Mouse (Mus musculus) hindbrain, embryonic 10.5 days (tissue): ENCODE measurements around the gene Ebf3. TPM values are rescaled to one million over a fixed set of nuclear protein-coding genes. Genes with fewer than 3 reads are reported as not detected.
A peak's percentile ranks its signal among the peaks of the same experiment; 100 is the strongest.

Experiments used
- DNase-seq: peaks from one replicate; pipeline ENCODE4 v3.0.0-alpha.2; 2017; ENCODE audit warnings: low spot score
- H3K27ac ChIP-seq: fragments of 300-500 bp; sonication (generic); 2 replicates; pipeline ENCODE4 v1.5.1; 2016; ENCODE audit warnings: mild to moderate bottlenecking, moderate library complexity
- H3K27me3 ChIP-seq: fragments of 300-500 bp; sonication (generic); 2 replicates; pipeline ENCODE4 v1.6.1; 2016; ENCODE audit warnings: mild to moderate bottlenecking; ENCODE audit not compliant: poor library complexity, insufficient read depth, severe bottlenecking
- H3K36me3 ChIP-seq: fragments of 300-500 bp; sonication (generic); 2 replicates; pipeline ENCODE4 v1.6.1; 2016; ENCODE audit warnings: mild to moderate bottlenecking, moderate library complexity
- H3K4me1 ChIP-seq: fragments of 300-500 bp; sonication (generic); replicated peaks from 2 replicates; pipeline ENCODE4 v1.6.1; 2016; ENCODE audit warnings: mild to moderate bottlenecking
- H3K4me3 ChIP-seq: fragments of 300-500 bp; sonication (generic); 2 replicates; pipeline ENCODE4 v1.5.1; 2016; ENCODE audit warnings: mild to moderate bottlenecking, moderate library complexity
- H3K9me3 ChIP-seq: fragments of 300-500 bp; sonication (generic); 2 replicates; pipeline ENCODE4 v1.6.1; 2016; ENCODE audit warnings: mild to moderate bottlenecking, moderate library complexity
- WGBS: fragments of 180-500 bp; shearing (Covaris S2); methylation state at CpG from one replicate; pipeline ENCODE4 v1.1.7; 2016; 5-methylcytosine and 5-hydroxymethylcytosine counted together
- polyA plus RNA-seq: library from polyadenylated mRNA; unstranded; fragments of >200 nt; fragmentation: Nextera tagmentation; extraction: Ambion mirVana; gene quantifications from 2 replicates; pipeline ENCODE4 v1.2.1, GENCODE M21; 2016

The Ebf3 gene
- polyA plus RNA-seq: 5.7 and 7.4 TPM in 2 replicates

DNA sequence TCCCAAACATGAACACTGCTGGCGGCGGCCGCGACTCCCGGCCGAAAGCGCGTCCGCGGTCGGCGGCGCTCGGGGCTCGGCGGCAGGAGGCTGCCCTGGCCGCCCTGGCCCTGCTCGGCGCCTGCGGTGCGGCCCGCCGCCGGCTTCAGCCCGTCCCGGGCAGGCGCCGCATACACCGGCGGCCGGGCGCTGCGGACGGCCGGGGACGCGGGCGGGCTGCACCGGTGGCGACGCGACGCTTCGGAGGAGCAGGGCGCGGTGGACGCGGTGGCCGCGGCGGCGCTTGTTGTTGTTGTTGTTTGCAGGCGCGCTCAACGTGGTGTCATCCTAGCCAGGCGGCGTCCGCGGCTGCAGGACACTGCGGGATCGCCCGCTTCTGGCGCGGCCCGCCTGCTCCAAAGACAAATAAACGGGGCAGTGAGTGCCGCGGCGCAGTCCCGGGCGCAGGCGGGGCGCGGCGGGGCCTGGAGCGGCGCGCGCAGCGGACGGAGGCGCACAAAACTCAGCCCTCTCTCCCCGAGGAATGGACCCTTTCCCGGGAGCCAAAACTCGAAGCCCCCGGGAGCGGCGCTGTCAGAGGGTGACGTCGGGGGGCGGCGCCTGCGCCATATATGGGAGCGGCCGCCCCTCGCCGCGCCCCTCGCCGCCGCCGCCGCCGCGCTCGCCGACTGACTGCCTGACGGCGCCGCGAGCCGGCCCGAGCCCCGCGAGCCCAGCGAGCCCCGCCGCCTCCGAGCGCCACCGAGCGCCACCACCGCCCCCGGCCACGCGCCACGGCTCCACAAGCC, at the start of gene Ebf3:
TSS of gene Ebf3 (minus strand) at position 542 of the 788 bp plus-strand sequence.
- H3K9me3 ChIP-seq: no peaks in the 10 kb centered on the region
- H3K27me3 ChIP-seq: peaks cover 99% of the 10 kb centered on the region
- under 1% methylated on average over 127 of the region's 127 CpGs for WGBS
- H3K27ac ChIP-seq: peak within 1 kb of the TSS; percentile 89
- H3K4me1 ChIP-seq: peaks cover 90% of the 10 kb centered on the region
- H3K4me3 ChIP-seq: peak within 1 kb of the TSS; percentile 79
- peak; percentile 90 for DNase-seq
- peaks cover 16% of the 10 kb centered on the region for H3K36me3 ChIP-seq

GRCm38 (mm10) chr7:137346860-137347259, 32.6 kb upstream of the Ebf3 start:
- peaks cover 3% of the 10 kb centered on the region; the same call in 1 of the 2 replicates for H3K4me1 ChIP-seq
- no peak overlapping the region for H3K4me3 ChIP-seq
- no peak overlapping the region for H3K27ac ChIP-seq
- WGBS: 79% methylated on average over 7 of the region's 7 CpGs
- H3K36me3 ChIP-seq: no peaks in the 10 kb centered on the region
- no peaks in the 10 kb centered on the region for H3K9me3 ChIP-seq
- no peaks in the 10 kb centered on the region for H3K27me3 ChIP-seq
- DNase-seq: no peak

DNA sequence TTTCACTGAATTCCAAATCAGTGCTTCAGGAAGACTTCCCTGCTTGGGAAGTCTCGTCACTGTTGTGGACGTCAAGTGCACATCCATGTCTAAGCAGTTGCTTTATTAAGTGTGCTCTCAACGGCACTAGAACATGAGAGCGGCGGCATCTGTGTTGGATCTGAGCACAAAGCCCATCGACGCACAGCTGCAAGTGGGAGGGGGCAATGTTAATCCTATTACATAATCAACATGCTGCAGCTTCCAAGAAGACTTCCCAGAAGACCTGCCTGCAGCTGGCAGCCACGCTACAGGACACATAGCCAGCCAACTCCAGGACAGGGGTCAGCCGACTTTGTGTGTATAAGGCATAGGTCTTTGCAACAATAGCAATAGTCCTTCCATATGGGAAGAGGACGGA, 31.8 kb upstream of the Ebf3 start:
- Histone ChIP-seq H3K9me3 (no peaks in the 10 kb centered on the region), H3K27me3 (no peaks in the 10 kb centered on the region), H3K4me1 (peaks cover 3% of the 10 kb centered on the region; the same call in 1 of the 2 replicates), H3K36me3 (no peaks in the 10 kb centered on the region), H3K27ac (no peak overlapping the region), H3K4me3 (no peak overlapping the region)
- 79% methylated on average over 10 of the region's 10 CpGs for WGBS
- no peak for DNase-seq

GRCm38 (mm10) chr7:137333951-137334350, 19.7 kb upstream of the Ebf3 start:
- H3K36me3 ChIP-seq: no peaks in the 10 kb centered on the region
- H3K27me3 ChIP-seq: peaks cover 22% of the 10 kb centered on the region
- no peaks in the 10 kb centered on the region for H3K4me1 ChIP-seq
- H3K9me3 ChIP-seq: no peaks in the 10 kb centered on the region
- no peak overlapping the region for H3K27ac ChIP-seq
- H3K4me3 ChIP-seq: no peak overlapping the region
- no peak for DNase-seq
- 92% methylated on average over 2 of the region's 2 CpGs for WGBS

- no peak overlapping the region for H3K27ac ChIP-seq
- H3K36me3 ChIP-seq: no peaks in the 10 kb centered on the region
- H3K4me3 ChIP-seq: peak overlapping the region; percentile 55
- peaks cover 52% of the 10 kb centered on the region for H3K4me1 ChIP-seq
- no peaks in the 10 kb centered on the region for H3K9me3 ChIP-seq
- H3K27me3 ChIP-seq: peaks cover 93% of the 10 kb centered on the region
- WGBS: under 1% methylated on average over 21 of the region's 21 CpGs
- DNase-seq: no peak
Measured at GRCm38 (mm10) chr7:137322926-137323325, 8.7 kb upstream of the Ebf3 start.

DNA sequence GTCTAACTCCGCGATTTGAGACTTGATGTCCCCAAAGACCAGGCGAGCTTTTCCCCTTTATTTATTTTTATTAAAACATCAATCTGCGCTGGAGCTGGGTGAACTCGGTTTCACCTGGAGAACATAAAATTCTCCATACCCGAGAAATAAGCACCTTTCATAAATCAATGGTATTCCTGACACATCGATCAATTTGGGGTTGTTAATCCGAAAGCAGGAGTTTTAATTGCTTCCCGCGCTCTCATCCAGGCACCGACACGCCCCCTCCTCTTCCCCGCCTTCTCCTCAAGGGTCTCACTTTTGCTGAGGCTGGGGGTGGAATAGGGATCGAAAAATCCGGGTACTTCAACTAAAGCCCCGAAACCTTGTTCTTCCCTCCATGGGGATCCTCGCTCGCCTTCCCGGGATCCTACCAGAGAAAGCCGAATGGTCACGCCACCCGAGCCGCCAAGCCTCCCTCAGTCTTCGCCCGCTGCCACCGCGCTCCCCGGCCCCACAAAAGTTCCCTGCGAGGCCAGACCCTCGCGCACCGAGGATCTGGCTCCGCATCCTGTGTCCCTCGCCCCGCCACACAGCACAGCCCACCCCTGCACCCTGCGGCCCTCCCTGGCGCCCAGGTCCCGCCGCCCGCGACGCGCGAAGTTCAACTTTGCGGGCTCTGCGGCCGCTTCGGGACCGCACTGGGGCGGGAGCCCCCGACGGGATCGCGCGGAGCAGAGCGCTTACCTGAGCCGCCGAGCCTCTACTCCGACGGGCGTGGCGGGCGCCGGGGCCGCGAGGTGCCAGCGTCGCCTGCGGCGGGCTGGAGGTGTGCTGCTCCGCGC, 7.9 kb upstream of the Ebf3 start:
- Histone ChIP-seq H3K4me1 (peaks cover 60% of the 10 kb centered on the region), H3K9me3 (no peaks in the 10 kb centered on the region), H3K27me3 (peaks cover 93% of the 10 kb centered on the region), H3K36me3 (no peaks in the 10 kb centered on the region), H3K4me3 (peak overlapping the region; percentile 55), H3K27ac (peak overlapping the region; percentile 79)
- WGBS: under 1% methylated on average over 72 of the region's 72 CpGs
- peak; percentile 47 for DNase-seq

DNA sequence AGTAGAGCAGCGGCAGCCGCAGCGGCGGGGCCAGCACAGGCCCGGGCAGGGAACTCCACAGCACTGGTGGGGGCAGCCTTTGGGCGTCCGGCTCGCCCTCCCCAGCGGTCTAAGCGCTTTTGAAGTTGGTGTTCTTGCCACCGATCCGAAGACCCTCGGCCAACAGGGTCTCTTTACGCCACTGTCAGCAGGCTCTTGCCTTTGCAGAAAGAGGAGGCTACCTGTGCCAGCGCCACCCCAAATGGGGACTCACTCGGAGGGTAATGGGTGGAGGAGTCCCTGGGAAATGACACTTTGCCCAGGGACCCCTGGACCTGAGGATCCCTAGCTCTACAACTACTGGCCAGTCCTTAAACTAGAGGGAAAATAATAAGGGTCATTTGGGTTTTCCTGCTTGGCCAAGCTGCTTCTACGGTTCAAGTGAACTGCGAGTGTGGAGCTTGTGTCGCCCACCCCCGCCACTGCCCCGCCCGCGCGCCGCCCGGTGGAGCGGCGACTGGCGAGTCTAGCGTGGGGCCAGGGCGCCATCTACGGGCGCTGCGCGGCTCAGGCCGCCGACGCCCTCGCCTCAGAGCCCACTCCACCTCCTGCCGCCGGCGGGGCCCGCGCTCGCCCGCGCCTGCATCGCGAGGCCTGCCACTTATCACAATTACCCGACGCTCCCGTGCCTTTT, 7.0 kb upstream of the Ebf3 start:
- H3K4me3 ChIP-seq: peak overlapping the region; percentile 55
- peaks cover 93% of the 10 kb centered on the region for H3K27me3 ChIP-seq
- peaks cover 69% of the 10 kb centered on the region for H3K4me1 ChIP-seq
- H3K27ac ChIP-seq: peak overlapping the region; percentile 35; the same call in 1 of the 2 replicates
- under 1% methylated on average over 52 of the region's 52 CpGs for WGBS
- H3K9me3 ChIP-seq: no peaks in the 10 kb centered on the region
- peak; percentile 82 for DNase-seq
- H3K36me3 ChIP-seq: no peaks in the 10 kb centered on the region

DNA sequence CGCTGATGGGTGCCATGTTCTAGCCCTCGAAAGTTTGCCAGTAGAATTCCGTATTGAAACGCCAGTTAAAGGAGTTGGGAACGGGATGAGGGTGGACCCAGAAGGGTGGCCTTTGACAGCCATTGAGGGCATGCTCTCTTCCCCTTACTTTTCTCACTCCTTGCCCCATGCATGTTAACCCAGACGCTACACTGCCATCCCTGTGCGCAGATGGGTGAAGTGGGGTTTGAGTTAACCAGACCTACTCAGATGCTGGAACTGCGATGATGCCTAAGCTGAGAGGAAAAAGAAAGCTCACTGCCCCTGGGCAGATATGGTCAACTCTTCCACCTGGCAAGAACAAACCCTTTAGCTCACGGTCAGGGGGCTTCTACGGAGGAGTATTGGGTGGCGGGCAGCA, 6.1 kb upstream of the Ebf3 start:
- Histone ChIP-seq H3K27ac (no peak overlapping the region), H3K4me1 (peaks cover 79% of the 10 kb centered on the region)
- WGBS: 2% methylated on average over 11 of the region's 11 CpGs

DNA sequence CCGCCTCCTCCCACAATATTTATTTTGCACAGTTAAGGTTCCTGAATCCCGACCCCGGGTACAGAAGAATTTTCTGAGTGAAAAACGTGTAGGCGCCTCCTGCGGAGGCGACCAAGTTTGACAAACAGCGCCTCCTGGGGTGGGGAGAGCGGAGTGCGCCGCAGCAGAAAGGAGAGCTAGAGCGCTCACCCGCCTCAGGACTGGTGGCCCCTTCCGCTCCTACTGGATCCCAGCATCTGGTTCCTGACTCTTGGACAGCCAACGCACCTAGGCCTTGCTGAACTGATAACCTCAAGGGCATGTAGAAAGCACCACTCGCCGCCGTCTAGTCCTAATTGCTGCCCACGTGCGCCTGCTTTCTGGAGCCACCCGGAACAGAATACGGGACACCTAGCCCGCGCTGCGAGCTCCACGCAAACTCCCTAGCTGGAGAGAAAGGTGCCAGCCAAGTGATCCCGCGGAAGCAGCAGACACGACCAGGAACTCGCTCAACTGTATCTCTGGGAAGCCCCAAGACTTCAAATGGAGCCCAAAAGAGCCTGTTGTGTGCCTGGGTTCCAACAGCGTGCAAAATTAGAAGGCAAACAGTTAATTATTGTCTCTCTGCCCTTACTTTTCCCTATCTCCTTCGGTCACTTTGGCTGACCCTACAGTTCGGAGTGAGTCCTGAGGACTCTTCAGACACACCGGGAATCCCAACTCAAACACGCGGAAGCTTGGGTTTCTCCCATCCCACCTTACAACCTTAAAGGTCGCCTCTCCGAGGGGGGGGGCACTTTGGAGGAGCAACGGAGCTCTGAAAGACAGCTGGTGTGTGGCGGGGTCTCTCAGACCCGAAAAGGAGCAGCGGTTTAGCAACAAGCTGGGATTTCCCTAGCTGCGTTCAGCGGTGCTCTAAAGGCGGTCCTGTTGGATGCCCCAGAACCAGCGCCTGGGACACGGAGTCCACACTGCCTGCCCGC, 5.0 kb upstream of the Ebf3 start:
- Histone ChIP-seq H3K27ac (peak overlapping the region; percentile 69; the same call in 1 of the 2 replicates), H3K36me3 (no peaks in the 10 kb centered on the region), H3K9me3 (no peaks in the 10 kb centered on the region), H3K4me3 (peak overlapping the region; percentile 79), H3K27me3 (peaks cover 100% of the 10 kb centered on the region), H3K4me1 (peaks cover 90% of the 10 kb centered on the region)
- DNase-seq: peak; percentile 78
- WGBS: 1% methylated on average over 48 of the region's 48 CpGs

More for the DNA sequence above, 6.1 kb upstream of the Ebf3 start:
- H3K9me3 ChIP-seq: no peaks in the 10 kb centered on the region
- DNase-seq: peak; percentile 37
- H3K4me3 ChIP-seq: peak overlapping the region; percentile 23; the same call in 1 of the 2 replicates
- peaks cover 100% of the 10 kb centered on the region for H3K27me3 ChIP-seq
- no peaks in the 10 kb centered on the region for H3K36me3 ChIP-seq

DNA sequence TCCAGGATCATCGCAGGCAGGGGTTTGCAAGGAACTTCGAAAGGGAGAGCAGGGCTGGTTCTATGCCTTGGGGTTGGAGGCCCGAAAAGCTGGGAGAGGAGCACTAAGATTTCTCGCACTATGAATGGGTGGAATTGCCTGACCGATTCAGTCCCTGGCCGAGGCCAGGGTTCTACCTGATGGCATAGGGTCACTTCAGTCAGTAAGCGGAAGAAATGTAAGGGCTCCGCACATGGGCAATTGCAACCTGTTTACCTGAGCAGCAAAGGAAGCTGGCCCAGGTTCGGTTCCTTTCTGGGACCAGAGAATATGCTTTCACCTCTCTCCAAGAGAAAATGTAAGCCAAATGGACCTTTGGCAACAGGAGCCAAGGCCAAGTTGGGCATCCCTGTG, 4.1 kb upstream of the Ebf3 start:
- 4% methylated on average over 9 of the region's 9 CpGs for WGBS
- Histone ChIP-seq H3K4me1 (peaks cover 98% of the 10 kb centered on the region), H3K36me3 (no peaks in the 10 kb centered on the region), H3K27ac (peak overlapping the region; percentile 89), H3K4me3 (peak overlapping the region; percentile 79), H3K27me3 (peaks cover 99% of the 10 kb centered on the region), H3K9me3 (no peaks in the 10 kb centered on the region)
- no peak for DNase-seq

- H3K27ac ChIP-seq: peak overlapping the region; percentile 89
- peaks cover 100% of the 10 kb centered on the region for H3K4me1 ChIP-seq
- under 1% methylated on average over 24 of the region's 24 CpGs for WGBS
- peaks cover 99% of the 10 kb centered on the region for H3K27me3 ChIP-seq
- DNase-seq: peak; percentile 50
- H3K9me3 ChIP-seq: no peaks in the 10 kb centered on the region
- peak overlapping the region; percentile 79 for H3K4me3 ChIP-seq
- H3K36me3 ChIP-seq: no peaks in the 10 kb centered on the region
Measured at GRCm38 (mm10) chr7:137317659-137318382, 3.6 kb upstream of the Ebf3 start.
